Mouse (Mus musculus) spleen, adult 12 weeks (tissue): ENCODE results near the gene Ulk3.

Source experiments
- DNase-seq: peaks from one replicate; pipeline ENCODE4 v3.0.0; 2022; ENCODE audit warnings: low spot score

Gene Ulk3

DNA sequence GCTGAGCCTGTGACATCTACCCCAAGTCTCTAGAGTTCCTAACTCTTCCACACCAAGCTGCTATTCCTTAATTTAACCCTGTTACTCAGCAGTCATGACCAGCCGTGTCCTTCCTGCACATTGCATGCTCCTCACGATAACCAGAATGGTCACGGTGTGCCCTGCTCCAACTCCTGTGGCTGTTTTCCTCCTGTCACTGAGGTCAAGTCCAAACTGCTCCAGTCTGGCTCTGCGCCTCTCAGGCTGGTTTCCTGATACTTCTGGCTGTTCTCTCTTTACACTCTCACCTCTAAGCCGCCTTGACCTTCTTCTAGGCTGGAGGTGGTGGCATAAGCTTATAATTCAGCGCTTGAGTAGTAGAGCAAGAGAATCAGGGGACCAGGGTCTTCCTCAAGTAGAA is 20.8 kb upstream of the Ulk3 start:
- DNase-seq: no peak

DNA sequence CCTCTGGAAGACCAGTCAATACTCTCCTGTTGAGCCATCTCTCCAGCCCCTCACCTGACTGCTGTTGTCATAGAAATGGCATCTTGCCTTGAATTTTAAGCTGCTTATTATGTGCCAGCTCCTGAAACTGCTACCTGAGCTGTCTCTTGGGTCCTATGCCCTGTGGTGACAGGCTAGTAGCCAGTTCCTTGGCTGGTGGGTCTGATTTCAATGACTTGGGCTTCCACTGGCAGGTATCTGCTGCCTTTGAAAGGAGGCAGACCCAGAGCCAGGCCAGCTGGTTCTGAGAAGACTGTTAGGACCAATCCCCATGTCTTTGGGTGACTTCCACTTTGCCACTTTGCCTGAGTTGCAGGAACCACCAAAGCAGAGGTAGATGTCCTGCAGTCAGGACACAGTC is 14.9 kb upstream of the Ulk3 start:
- no peak for DNase-seq

DNA sequence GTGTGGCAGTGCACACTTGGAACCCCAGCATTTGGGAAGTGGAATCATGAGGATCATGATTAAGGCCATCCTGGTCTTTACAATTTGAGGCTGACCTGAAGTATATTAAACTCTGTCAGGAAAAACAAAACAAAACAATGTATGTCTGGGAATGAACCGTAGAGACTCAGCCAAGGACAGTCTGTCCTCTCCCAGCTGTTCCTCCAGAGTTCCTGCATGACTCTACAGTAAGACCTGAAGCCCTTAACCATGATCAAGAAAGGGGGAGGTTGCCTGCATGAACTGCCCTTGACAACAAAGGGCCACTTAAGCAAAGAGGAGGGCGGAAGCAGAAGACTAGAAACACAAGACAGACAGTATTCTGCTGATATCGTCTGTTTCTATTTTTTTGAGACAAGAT is 13.7 kb upstream of the Ulk3 start:
- DNase-seq: no peak

DNA sequence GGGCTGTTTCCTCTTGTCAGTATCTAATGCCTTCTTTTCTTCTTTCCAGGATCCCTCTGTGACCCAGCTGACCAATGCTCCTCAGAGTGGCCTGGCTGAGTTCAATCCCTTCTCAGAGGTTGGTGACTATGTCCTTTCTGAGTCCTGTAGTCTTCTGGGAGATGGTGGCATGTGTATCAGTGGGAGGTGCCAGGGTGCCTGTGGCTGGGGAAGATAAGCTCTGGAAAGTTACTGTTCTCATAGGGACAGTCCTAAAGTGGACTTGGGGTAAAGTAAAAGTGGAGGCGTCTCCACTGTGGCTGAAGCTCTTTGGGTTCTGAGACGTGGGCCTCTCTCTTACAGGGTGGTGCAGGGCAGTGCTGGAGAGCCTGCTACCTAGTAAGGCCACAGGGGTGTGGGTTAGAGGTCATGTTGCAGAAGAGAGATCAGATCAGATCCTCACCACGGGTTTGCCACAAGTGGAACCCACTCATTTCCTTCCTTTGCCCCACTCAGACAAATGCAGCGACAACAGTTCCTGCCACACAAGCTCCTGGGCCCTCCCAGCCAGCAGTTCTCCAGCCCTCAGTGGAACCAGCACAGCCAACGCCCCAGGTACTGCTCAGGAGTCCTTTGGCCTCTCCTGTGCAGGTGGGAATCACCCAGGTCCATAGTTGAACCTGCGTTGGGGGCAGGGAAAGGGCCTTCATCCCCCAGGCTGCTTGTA is 12.0 kb upstream of the Ulk3 start:
- DNase-seq: no peak

DNA sequence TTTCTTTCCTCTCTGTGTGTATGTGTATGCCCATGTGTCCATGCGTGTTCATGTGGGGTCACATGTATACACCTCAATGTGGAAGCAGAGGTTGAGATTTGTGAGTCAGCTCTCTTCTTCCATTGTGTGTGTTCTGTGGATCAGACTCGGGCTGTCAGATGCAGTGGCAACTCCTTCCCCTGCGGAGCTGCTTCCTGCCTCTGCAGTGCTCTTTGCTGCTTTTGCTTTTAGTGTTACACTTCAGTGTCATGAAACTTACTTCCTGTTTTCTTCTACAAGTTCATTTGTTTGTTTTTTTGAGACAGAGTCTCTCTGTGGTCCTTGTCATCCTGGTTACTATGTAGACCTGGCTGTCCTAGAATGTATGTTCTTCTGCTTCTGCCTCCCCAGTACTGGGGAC is 4.3 kb upstream of the Ulk3 start:
- DNase-seq: no peak

DNA sequence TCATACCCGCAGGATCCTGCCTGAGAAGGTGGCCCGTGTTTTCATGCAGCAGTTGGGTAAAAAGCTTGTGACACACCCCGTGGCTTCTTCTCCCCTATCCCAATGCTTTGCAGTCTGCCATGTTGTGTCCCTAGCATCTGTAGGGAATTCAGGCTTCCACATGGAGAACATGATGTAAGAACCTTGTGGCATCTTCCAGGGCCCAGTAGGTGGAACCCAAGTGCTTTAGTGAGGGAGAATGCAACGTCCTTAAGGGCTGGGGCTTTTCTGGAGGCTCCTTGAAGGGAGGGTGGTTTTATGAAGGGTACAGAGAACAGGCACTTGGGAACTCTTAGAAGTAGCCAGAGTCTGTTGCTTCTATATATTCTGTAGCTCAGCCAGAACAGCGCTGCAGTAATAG is 1.5 kb downstream of the Ulk3 start:
- no peak for DNase-seq

DNA sequence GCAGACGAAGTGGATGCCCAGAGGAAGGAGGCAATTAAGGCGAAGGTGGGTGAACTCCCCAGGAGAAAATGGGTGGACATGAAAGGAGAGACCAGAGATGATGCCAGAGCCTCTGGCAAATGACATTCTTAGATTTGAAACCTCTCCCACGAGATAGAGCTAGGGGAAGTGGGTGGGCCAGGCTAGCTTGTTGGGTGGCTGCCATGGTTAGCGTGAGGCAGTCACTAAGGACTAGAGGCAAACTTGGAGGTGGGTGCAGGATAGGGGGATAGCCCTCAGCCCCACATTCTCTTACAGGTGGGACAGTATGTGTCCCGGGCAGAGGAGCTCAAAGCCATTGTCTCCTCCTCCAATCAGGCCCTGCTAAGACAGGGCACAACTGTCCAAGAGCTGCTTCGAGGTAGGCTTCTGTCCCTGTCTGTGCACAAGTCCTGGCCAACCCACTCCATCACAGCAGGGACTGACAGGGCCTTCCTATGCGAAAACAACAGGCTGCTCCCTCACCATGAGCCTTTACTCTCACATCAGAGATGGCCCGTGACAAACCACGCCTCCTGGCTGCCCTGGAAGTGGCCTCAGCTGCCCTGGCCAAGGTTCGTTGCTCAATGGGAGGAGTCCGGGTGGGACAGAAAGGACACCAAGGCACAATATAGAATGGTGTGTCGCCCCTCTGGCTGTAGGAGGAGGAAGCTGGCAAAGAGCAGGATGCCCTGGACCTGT is 4.4 kb downstream of the Ulk3 start:
- no peak for DNase-seq

DNA sequence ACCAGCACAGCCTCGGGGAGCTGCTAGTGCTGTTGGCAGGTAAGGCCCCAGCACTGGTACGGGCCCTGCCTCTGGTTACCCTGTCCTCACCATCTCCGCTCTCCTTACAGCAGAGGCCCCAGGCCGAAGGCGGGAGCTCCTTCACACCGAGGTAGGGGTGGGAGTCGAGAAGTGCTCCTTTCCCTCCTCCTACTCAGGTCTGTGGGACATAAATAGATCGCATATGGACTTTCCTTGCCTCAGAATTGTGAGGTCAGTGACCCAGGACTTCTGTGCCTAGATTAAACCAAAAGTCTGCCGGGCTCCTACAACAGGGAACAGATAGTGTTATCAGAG is 4.9 kb downstream of the Ulk3 start:
- no peak for DNase-seq

DNA sequence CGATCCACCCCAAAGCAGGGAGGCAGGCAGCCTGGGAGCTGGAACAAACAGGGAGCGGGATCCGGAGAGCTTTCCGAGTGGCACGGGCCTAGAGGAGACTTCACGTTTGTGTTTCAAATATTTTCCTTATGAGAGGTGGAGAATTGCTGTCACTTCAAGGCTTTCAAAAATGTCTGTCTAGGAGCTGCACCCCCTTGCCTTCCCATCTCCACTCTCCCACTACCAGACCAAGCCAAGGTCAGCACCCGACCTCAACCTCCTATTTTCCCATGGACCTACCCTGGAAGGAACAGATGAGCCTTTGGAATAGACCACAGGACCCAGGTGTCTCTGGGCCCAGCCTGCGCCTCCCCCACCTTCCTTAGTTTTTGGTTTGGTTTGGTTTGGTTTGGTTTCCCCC is 8.0 kb downstream of the Ulk3 start:
- no peak for DNase-seq

DNA sequence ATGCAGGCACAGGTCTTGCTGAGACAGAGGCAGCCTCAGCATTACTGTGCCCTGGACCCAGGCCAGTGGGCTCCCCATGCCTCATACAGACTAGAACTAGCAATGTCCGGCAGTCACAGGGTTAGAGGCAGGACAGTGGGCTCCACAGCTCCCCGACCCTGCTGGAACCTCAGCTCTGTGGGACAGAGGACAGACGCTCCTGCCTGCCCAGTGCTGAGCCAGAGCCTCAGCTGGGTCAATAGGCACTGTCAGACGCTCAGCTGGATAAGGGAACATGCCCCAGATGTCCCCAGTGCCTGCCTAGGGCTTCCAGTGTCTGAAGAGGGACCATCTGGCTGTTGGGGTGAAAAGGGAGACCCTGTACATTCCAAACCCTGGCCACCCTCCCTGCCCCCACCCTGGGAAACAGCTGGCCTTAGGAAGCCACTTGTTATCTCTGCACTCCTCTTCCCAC is 8.7 kb downstream of the Ulk3 start:
- no peak for DNase-seq

DNA sequence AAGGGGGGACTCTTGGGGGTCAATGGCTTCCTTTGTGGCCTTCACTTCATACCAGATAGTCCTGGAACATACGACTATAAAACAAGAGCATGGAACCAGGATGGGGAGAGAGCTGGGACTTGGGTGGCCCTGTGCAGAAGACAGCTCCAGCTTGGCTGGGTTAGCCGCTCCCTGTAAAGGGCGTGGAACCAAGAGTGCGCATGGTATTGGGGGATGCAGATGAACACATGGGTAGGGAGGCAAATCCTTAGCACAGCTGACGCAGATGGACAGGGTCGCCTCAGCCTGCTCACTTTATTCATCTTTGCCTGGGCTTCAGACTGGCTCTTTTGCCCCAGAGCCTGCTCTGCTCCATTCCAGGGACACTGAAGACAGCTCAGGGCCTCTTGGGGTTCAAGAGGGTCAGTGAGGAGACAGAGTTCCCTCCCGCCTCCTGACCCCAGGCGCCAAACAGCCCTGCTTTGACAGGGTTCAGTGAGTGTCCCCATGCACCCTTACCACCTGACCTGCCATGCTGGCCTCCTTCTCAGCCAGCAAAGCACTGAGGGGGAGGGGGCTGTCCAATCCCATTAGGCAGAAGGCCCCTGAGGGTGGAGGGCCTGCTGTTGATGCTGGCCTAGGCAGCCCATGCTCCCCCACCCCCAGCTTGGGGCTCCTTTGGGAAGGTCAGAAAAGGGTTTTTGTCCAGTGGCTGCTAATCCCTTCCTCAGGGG is 9.8 kb downstream of the Ulk3 start:
- no peak for DNase-seq

DNA sequence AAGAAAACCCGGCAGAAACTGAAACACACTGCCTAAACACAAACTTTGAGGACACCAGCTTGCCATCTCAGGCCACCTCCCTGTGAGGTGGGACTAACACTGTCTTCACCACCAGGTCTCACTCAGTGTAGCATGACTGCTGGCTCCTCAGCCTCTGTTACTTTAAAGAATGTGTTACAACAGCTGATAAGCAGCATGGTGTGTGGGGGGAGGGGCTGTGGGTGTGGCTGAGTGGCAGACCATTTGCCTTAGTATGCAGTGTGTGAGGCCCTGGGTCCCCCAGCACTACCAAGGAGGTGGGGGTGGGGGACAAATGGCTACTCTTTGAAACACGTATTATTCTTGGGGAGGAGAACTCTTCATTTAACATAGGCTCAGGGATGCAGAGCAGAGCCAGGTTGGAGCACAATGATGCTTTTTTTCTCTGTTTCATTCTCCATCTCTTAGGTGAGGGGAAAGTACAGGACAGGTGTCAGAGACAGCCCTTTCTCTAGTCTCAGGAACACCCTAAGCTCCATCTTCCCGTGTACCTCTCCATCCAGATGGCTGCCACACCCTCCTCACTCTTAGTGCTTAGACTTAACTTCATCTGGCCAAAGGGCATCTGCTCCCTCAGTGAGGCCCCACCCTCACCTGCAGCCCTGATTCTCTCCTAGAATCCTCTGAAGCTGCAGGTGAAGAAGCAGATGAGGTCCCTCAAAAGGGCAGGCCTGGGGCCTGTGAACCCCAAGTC is 11.5 kb downstream of the Ulk3 start:
- DNase-seq: no peak

DNA sequence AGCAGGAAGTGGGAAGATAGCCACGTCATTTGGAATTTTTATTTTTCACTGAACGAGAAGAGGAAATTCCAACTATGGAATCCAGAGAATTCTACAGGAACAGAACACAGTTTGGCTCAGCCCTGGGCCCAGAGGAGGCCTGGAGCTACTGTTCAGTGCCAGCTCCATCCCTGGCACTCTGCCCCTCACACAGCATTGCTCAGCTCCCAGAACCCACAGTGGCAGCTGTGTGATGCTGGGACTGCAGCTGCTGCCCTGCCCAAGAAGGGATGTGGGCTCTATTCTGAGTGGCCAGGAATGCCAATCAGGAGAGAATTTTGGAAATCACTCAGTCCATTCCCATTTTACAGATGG is 12.1 kb downstream of the Ulk3 start:
- no peak for DNase-seq

DNA sequence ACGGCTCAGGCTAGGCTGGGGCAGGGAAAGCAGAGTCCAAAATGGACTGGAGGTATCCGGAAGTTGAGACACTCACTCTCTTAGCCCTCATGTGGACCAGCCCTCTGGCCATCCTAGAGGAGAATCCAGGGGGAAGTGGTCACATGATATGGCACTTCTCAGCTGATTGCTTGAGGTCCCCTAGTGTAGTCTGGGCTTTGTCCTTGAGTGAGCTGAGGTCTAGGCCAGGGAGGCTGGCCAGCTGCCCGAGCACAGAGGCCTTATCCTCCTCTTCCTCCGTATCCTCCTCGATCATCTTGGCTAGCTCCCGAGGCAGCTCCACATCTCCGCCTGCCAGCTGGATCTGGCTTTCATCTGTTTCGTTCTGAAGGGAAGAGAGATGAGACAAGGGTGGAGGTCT is 12.8 kb downstream of the Ulk3 start:
- no peak for DNase-seq

DNA sequence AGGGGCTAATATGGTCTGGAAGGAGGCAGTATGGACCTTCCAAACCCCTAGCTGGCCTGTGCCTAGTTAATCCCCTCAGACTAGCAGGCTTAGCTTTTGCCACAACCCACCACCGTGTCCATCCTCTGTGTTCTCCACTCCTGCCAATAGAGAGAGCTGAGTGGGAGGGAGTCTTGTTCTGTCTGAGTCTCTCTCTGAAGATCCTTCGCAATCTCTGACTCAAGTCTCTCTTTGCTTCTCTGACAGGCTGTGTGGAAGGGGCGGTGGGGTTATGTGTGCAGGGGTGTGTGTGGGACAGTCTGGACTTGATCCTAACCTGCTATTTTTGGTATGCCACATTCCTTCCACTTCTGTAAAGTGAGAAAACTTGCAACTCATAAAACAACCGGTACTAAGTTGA is 15.6 kb downstream of the Ulk3 start:
- no peak for DNase-seq

DNA sequence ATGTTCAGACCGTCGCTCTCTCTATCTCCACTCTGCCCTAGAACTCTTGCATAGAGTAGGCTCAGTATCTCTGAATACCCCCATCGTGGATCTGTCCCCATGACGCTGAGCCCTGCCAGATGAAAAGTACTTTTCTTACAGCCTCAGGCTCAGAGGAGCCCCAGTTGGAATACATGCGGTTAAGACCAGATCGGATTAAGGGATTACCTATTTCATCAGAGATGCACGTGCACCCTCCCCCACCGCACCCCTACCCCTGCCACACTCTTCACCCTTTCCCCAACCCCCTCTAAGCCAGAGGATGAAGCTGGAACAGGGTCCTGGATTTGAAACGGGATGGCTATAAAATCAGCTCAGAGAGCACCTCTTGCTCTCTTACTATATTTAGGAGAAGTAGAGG is 16.3 kb downstream of the Ulk3 start:
- no peak for DNase-seq

DNA sequence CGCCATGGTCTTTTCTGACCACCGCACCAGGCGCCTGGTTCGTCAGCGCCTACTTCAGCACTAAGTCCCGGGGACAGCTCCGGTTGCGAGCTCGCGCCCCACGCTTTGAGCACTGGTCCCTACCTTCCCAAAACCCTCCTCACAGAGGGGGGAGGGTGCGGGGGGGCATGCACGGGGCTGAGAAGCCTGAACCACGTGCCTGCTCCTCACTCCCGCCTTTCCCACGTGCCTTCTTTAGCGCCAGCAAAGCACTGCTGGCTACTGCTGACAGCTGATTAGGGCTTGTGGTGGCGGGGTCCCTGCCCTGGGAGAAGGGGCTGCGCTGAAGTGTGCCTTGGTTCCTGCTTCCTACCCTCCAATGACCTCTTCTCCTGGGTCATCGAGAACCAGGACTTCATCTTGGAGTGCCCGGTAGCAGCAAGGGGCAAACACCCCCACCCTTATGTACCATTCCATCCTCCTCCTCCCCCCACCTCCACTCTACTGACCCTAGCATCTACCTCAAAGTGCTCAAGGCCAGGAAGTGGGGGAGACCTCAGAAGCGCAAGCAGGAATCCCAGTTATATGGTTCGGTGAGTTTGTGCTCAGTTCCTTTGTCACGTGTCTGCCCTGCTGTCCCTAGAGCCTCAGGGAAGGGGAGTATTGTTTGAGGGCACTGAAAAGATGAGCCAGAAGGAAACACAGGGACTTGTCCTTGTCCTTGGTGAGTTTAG is 17.0 kb downstream of the Ulk3 start, which contains the start of gene Cplx3:
TSS of gene Cplx3 (minus strand) at position 143 of the 713 bp plus-strand sequence.
- DNase-seq: no peak

DNA sequence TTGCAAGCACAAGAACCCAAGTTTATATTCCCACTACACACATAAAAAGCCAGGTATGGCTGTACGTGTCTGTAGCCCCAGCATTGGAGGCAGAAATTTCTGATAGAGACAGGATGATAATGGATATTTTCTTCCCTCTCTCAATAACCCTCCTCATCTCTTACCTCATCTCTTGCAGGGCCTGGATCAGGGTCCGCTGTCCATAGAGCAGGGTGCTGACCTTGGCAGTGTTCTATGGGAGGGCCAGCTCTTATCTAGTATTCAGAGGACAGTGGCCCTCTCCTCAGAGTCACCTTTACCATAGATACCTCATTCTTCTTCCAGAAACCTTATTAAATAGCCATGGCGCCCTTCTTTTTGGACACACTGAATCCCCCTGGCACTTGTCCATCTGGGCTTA is 20.6 kb downstream of the Ulk3 start:
- no peak for DNase-seq

DNA sequence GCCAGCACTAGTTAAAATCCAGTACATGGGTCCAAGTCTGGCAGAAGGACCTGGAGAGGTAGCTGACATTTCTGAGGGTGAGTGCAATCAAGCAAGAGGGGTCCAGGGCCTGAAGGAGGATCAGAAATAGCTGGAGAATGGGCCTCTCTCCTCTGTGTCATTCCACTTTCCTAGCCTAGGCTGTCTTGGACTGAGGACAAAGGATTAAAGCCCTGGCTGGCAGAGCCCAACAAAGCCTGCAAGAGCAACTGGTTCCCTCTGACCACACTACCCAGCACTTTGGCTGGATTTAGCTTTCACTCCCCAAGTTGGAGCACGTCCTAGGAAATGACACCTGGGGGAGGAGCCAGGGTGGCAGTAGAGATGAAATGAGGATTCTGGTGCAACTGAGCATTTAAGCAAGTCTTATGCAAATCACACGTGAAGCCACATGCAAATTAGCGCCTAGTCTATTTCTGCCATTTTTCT is 21.1 kb downstream of the Ulk3 start:
- no peak for DNase-seq

DNA sequence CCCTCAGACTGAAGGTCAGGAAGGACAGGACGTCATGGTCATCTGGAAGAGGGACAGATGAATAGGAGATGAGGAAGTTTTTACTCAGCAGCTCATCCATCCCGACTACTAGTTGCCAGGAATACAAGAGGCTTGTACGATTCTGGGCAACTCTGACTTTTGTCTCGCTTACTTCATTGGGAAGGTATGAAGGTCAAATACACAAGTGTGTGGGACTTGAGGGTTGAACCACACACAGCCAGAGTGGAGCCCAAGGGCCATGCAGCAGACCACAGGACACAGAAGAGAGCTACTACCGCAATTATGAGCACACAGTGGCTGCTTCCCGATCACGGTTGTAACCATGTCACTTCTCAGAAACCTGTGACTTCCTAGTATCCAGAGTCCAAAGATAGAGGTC is 23.3 kb downstream of the Ulk3 start:
- no peak for DNase-seq

DNA sequence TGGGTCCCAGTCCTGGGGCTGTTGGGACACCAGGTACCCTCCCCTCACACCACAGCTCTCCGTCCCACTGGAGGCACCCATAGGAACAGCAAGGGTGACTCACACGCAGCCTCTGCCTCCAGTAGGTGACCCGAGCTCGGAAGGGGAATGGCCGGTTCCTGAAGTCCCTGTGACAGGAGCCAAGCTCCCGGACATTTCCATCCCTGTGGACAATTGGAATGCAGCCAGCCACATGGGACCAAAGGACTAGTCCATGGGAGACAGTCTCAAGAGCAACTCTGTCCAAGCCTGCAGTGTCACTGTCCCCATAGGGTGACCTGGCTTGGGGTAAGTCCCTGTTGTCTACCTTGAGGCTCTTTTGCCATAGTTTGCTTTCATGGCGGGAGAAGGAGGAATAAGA is 24.7 kb downstream of the Ulk3 start:
- no peak for DNase-seq

DNA sequence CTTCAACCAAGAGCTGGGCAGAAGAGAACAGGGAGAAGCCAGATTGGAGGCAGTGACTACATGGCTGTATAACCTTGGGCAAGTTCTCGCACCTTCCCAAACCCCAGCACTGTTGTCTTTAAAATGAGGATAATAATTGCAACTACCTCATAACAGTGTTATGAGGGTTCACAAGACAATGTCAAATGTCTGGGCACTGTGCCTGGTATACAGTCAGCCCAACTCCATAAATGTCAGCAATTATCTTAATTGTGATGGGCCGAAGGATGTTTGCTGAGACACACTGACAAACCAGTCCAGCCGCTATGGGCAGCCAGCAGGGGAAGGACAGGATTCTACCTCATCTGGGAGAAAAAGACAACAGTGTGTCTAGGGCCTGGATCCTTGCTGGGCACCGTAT is 25.5 kb downstream of the Ulk3 start:
- DNase-seq: no peak
